Mouse (Mus musculus) C2C12 (cell line): Measurements from ENCODE around the gene Rimkla.

Experiments used
- CEBPB ChIP-seq: IDR thresholded peaks from one replicate; pipeline ENCODE4 v1.6.1; 2011; ENCODE audit warnings: low read depth, mild to moderate bottlenecking, control low read depth, moderate library complexity
- CTCF ChIP-seq: IDR thresholded peaks from one replicate; pipeline ENCODE4 v1.5.1; 2011; ENCODE audit not compliant: control insufficient read depth, insufficient read depth, insufficient read length
- USF1 ChIP-seq: IDR thresholded peaks from one replicate; pipeline ENCODE4 v1.6.1; 2011; ENCODE audit warnings: low read depth, mild to moderate bottlenecking, control low read depth, moderate library complexity

- no peak for TF ChIP-seq CTCF
- TF ChIP-seq CEBPB: peak; percentile 12
- TF ChIP-seq USF1: no peak
These were observed 24.6 kb downstream of the Rimkla start for GRCm38 (mm10) chr4:119467720-119468380.
